Mouse (Mus musculus): ENCODE results near the gene Phf8. TPM values are rescaled to one million over a fixed set of nuclear protein-coding genes. Genes with fewer than 3 reads are reported as not detected.

Gene Phf8
- polyA plus RNA-seq, 1 experiment from 2014 or later: 24.5 TPM

- ATAC-seq: no peak
- WGBS: 18% methylated on average over 17 of the region's 17 CpGs
These were observed 380 bp upstream of the Phf8 start for GRCm38 (mm10) chrX:151520127-151520457.

GRCm38 (mm10) chrX:151521786-151522522 lies 1.5 kb downstream of the Phf8 start:
- H3K36me3 ChIP-seq (ENCODE audit: control insufficient read depth, insufficient read depth): no peaks in the 10 kb centered on the region
- H3K9ac ChIP-seq (replicated peaks; ENCODE audit: low read depth, low read length): peak overlapping the region; percentile 72
- H3K4me2 ChIP-seq (ENCODE audit: low read length): peak overlapping the region; percentile 64
- WGBS: 15% methylated on average over 25 of the region's 25 CpGs
- H3K4me1 ChIP-seq (replicated peaks; ENCODE audit: control insufficient read depth, insufficient read depth, low read length): no peaks in the 10 kb centered on the region; the same call in 1 of the 2 replicates
- H3K4me3 ChIP-seq (replicated peaks; ENCODE audit: low read length): peak overlapping the region; percentile 69
- H3K9me3 ChIP-seq (ENCODE audit: control insufficient read depth, low read length): no peaks in the 10 kb centered on the region
- ATAC-seq: no peak
- peak overlapping the region; percentile 95 for H3K27ac ChIP-seq (ENCODE audit: low read length)
- no peaks in the 10 kb centered on the region for H3K27me3 ChIP-seq (replicated peaks; ENCODE audit: control insufficient read depth, insufficient read depth, low read length)

More at GRCm38 (mm10) chrX:151520127-151520457, 380 bp upstream of the Phf8 start:
- Histone ChIP-seq H3K4me3 (replicated peaks; ENCODE audit: low read length) (peak overlapping the region; percentile 69), H3K4me1 (replicated peaks; ENCODE audit: control insufficient read depth, insufficient read depth, low read length) (no peaks in the 10 kb centered on the region; the same call in 1 of the 2 replicates), H3K9ac (replicated peaks; ENCODE audit: low read depth, low read length) (peak overlapping the region; percentile 72), H3K9me3 (ENCODE audit: control insufficient read depth, low read length) (no peaks in the 10 kb centered on the region), H3K27me3 (replicated peaks; ENCODE audit: control insufficient read depth, insufficient read depth, low read length) (no peaks in the 10 kb centered on the region), H3K36me3 (ENCODE audit: control insufficient read depth, insufficient read depth) (no peaks in the 10 kb centered on the region), H3K27ac (ENCODE audit: low read length) (peak overlapping the region; percentile 95), H3K4me2 (ENCODE audit: low read length) (peak overlapping the region; percentile 46)

GRCm38 (mm10) chrX:151553356-151553755 lies 32.9 kb downstream of the Phf8 start:
- Histone ChIP-seq H3K27me3 (replicated peaks; ENCODE audit: control insufficient read depth, insufficient read depth, low read length) (no peaks in the 10 kb centered on the region), H3K4me1 (replicated peaks; ENCODE audit: control insufficient read depth, insufficient read depth, low read length) (no peaks in the 10 kb centered on the region), H3K4me2 (ENCODE audit: low read length) (no peak overlapping the region), H3K4me3 (replicated peaks; ENCODE audit: low read length) (no peak overlapping the region), H3K9me3 (ENCODE audit: control insufficient read depth, low read length) (no peaks in the 10 kb centered on the region), H3K9ac (replicated peaks; ENCODE audit: low read depth, low read length) (no peak overlapping the region), H3K36me3 (ENCODE audit: control insufficient read depth, insufficient read depth) (no peaks in the 10 kb centered on the region), H3K27ac (ENCODE audit: low read length) (no peak overlapping the region)
- no peak for ATAC-seq
- WGBS: 94% methylated on average over 4 of the region's 4 CpGs

- Histone ChIP-seq H3K36me3 (ENCODE audit: control insufficient read depth, insufficient read depth) (no peaks in the 10 kb centered on the region), H3K4me2 (ENCODE audit: low read length) (no peak overlapping the region), H3K9me3 (ENCODE audit: control insufficient read depth, low read length) (no peaks in the 10 kb centered on the region), H3K9ac (replicated peaks; ENCODE audit: low read depth, low read length) (no peak overlapping the region), H3K27me3 (replicated peaks; ENCODE audit: control insufficient read depth, insufficient read depth, low read length) (no peaks in the 10 kb centered on the region), H3K27ac (ENCODE audit: low read length) (no peak overlapping the region), H3K4me3 (replicated peaks; ENCODE audit: low read length) (no peak overlapping the region), H3K4me1 (replicated peaks; ENCODE audit: control insufficient read depth, insufficient read depth, low read length) (no peaks in the 10 kb centered on the region)
- WGBS: 94% methylated on average over 1 of the region's 1 CpGs
- ATAC-seq: no peak
These were observed 54.7 kb downstream of the Phf8 start for GRCm38 (mm10) chrX:151575166-151575565.

GRCm38 (mm10) chrX:151643386-151643785 lies 122.9 kb downstream of the Phf8 start:
- Histone ChIP-seq H3K4me3 (replicated peaks; ENCODE audit: low read length) (no peak overlapping the region), H3K9me3 (ENCODE audit: control insufficient read depth, low read length) (no peaks in the 10 kb centered on the region), H3K27ac (ENCODE audit: low read length) (no peak overlapping the region), H3K4me1 (replicated peaks; ENCODE audit: control insufficient read depth, insufficient read depth, low read length) (no peaks in the 10 kb centered on the region), H3K4me2 (ENCODE audit: low read length) (no peak overlapping the region), H3K27me3 (replicated peaks; ENCODE audit: control insufficient read depth, insufficient read depth, low read length) (no peaks in the 10 kb centered on the region), H3K36me3 (ENCODE audit: control insufficient read depth, insufficient read depth) (no peaks in the 10 kb centered on the region; the same call in 1 of the 2 replicates), H3K9ac (replicated peaks; ENCODE audit: low read depth, low read length) (no peak overlapping the region)
- no peak for ATAC-seq
- WGBS: 71% methylated on average over 2 of the region's 2 CpGs

- 59% methylated on average over 2 of the region's 2 CpGs for WGBS
- Histone ChIP-seq H3K4me3 (replicated peaks; ENCODE audit: low read length) (no peak overlapping the region), H3K36me3 (ENCODE audit: control insufficient read depth, insufficient read depth) (no peaks in the 10 kb centered on the region), H3K4me1 (replicated peaks; ENCODE audit: control insufficient read depth, insufficient read depth, low read length) (no peaks in the 10 kb centered on the region), H3K27me3 (replicated peaks; ENCODE audit: control insufficient read depth, insufficient read depth, low read length) (no peaks in the 10 kb centered on the region), H3K27ac (ENCODE audit: low read length) (no peak overlapping the region), H3K4me2 (ENCODE audit: low read length) (no peak overlapping the region), H3K9me3 (ENCODE audit: control insufficient read depth, low read length) (no peaks in the 10 kb centered on the region), H3K9ac (replicated peaks; ENCODE audit: low read depth, low read length) (no peak overlapping the region)
- ATAC-seq: no peak
These were observed 133.3 kb downstream of the Phf8 start for GRCm38 (mm10) chrX:151653744-151654143.

GRCm38 (mm10) chrX:151674492-151675171 lies 154.2 kb downstream of the Phf8 start:
- Histone ChIP-seq H3K4me1 (replicated peaks; ENCODE audit: control insufficient read depth, insufficient read depth, low read length) (no peaks in the 10 kb centered on the region), H3K27ac (ENCODE audit: low read length) (no peak overlapping the region; the same call in 1 of the 2 replicates), H3K4me3 (replicated peaks; ENCODE audit: low read length) (no peak overlapping the region), H3K4me2 (ENCODE audit: low read length) (no peak overlapping the region), H3K9me3 (ENCODE audit: control insufficient read depth, low read length) (no peaks in the 10 kb centered on the region), H3K27me3 (replicated peaks; ENCODE audit: control insufficient read depth, insufficient read depth, low read length) (no peaks in the 10 kb centered on the region), H3K9ac (replicated peaks; ENCODE audit: low read depth, low read length) (no peak overlapping the region), H3K36me3 (ENCODE audit: control insufficient read depth, insufficient read depth) (no peaks in the 10 kb centered on the region)
- WGBS: 60% methylated on average over 5 of the region's 5 CpGs
- ATAC-seq: peak; percentile 84

Other genes starting within 250 kb of the Phf8 start
- gene Fam120c, start 176.5 kb upstream of the Phf8 start, polyA plus RNA-seq (2015; fragmentation: Nextera tagmentation; extraction: Ambion mirVana): 8.6 and 9.0 TPM in 2 replicates